Mouse (Mus musculus) cerebellum, adult 11 months (tissue): ENCODE results near the gene Pole3.

Experiments used
- DNase-seq: peaks from one replicate; pipeline ENCODE4 v3.0.0; 2022

Gene Pole3

GRCm38 (mm10) chr4:62524651-62525488, at the start of gene Pole3, which contains the start of gene 4933430I17Rik:
Gene Pole3 (minus strand): TSS chr4:62525068.
Gene 4933430I17Rik (plus strand): TSS chr4:62525369.
- peak; percentile 96 for DNase-seq

DNA sequence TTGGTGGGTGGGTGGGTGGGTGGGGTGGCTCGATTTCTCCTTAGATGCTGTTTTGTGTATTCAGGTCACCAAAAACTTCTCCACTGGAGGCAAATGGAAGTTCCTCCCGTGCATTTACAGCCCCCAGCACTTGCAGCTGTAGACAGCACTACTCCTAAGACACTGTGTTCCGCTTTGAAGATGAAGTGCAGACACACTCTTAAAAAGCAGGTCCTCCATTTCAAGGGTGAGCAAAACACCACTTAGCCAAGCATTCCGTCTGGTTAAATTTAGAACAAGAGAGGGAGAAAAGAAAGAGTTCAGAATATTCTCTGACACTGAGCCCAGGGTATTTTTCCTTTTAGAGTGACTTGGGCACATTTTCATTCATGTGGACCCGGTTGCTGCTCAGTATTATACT, 45.2 kb upstream of the Pole3 start:
- DNase-seq: no peak

- no peak for DNase-seq
Measured at GRCm38 (mm10) chr4:62569603-62570002, 44.7 kb upstream of the Pole3 start.

DNA sequence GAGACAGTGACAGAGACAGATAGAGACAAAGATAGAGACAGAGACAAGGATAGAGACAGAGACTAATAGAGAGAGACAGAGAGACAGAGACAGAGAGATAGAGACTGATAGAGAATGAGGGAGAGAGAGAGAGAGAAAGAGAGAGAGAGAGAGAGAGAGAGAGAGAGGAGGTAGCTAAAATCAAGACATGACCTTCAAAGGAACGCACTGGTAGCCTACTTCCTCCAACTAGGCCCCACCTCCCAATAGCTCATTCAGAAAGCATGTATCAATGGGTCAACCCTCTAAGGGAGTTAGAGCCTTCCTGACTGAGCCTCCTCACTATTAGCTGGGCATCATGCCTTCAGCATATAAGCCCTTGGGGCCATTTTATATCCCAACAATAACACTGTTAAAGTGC, 43.5 kb upstream of the Pole3 start:
- DNase-seq: no peak

- peak; percentile 45 for DNase-seq
Measured at GRCm38 (mm10) chr4:62567696-62568095, 42.8 kb upstream of the Pole3 start.

- DNase-seq: no peak
Measured at GRCm38 (mm10) chr4:62566530-62566929, 41.7 kb upstream of the Pole3 start.

DNA sequence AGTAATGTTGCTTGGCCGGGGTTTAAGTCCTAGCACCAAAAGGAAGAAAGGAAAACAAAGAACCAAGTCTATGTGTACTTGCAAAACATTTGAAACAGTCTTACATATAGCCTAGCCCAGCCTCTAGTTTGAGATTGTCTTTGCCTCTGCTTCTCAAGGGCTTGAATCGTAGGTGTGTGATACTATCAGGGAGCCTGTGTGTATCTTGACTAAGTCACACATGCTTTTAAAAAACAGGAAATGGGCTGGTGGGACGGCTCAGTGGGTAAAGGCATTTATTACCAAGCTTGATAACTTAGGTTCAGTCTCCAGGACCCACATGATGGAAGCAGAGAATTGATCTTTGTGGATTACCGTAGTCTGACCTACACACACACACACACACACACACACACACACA, 37.1 kb upstream of the Pole3 start:
- no peak for DNase-seq

- DNase-seq: no peak
Measured at GRCm38 (mm10) chr4:62561630-62562001, 36.7 kb upstream of the Pole3 start.

DNA sequence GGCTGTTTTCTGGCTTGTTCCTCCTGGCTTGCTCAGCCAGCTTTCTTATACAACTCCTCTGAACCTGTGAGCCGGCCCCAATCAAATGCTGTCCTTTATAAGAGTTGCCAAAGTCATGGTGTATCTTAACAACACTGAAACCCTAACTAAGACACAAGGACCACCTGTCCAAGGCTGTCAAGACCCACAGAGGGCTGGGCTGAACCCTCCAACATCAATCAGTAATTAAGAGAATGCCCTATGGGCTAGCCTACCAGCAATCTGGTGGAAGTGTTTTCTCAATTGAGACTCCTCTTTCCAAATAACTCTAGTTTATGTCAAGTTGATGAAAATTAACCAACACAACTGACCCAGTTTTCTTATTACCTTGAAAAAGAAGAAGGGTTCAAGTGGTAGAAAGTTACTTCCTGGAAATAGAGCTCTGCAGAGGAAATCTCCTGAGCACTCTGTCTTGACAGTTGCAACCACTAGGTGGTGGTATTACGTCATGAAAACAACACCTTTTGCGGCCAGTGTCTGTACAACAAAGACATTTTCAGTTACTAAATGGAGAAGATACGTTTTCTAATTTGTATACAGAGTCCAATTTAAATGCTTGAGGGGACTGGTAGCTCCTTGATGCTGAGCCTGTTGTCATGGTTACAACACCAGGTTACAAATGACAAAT, 36.2 kb upstream of the Pole3 start:
- DNase-seq: peak; percentile 70

GRCm38 (mm10) chr4:62559797-62560329, 35.0 kb upstream of the Pole3 start, which contains the start of gene Rgs3:
Gene Rgs3 (plus strand): TSS chr4:62559847.
- no peak for DNase-seq

DNA sequence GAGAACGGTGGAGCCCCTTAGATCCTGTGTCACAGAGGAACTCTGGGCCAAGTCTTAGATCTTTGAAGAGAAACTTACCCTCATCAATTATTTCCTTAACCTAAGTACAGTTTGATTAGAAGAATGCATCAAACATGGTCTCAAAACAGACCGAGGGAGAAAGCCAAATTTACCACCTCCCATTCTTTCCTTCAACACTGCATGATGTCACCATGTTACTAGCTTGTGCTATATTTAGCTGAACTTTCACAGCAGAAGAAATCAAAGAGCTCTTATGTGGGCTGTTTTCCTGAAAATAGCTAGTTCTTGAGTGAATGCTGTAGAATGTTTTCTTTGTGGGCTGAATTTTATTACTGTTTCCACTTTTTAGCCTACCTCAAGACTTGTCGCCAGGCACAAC, 32.6 kb upstream of the Pole3 start:
- no peak for DNase-seq

- no peak for DNase-seq
Measured at GRCm38 (mm10) chr4:62551966-62552365, 27.1 kb upstream of the Pole3 start.

DNA sequence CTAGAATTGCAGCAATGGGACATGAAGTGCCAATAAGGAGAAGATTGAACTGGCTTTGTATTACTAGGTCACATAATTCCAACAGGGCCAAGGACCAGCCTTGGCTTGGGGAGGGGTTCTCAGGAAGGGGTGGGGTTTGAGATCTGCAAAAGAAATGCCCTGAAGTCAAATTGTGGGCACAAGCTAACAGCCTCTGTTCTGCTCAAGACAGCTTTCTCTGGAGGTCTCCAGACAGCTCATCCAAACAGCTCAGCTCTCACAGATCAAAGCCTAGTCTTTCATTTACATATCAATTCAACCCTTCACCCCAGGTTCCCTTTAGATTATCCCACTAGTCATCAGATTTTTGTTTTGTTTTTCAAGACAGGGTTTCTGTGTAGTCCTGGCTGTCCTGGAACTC, 19.9 kb upstream of the Pole3 start:
- DNase-seq: no peak

DNA sequence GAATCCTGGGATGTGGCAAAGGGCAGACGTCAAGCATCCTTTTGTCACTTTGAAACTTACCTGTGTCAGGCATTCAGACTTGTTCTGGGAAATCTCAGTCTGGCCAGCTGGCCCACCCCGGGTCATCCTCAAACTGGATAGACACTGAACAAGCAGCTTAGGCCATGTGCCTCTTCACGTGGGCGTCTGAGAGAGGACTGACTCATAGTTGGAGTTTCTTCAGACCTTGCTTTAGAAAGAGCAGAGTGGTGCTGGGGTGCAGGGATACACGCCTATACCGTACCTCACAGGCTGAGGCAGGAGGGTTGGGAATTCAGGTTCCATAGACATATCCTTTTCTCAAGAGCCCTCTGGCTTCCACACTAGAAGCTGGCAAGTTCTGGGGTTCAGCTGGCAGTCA, 18.9 kb upstream of the Pole3 start:
- no peak for DNase-seq

DNA sequence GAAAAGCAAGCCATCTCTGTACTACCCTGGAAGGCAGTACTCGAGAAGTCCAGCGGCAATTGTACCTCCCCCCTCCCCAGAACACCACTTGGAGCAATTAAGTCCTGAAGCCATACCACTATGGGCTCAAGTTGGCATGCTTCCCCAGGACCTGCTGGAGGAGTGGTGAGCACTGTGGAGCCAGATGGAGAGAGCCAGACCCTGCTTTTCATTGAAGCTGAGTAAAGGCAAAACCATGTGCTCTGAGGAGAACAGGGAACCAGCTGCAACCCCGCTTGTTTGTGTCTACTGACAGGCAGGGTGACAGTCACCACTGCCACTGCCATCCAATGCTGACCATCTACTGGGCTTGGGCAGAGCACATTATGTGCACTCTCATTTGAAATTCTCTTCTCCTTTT, 16.9 kb upstream of the Pole3 start:
- no peak for DNase-seq

- no peak for DNase-seq
Measured at GRCm38 (mm10) chr4:62533729-62534128, 8.9 kb upstream of the Pole3 start.

DNA sequence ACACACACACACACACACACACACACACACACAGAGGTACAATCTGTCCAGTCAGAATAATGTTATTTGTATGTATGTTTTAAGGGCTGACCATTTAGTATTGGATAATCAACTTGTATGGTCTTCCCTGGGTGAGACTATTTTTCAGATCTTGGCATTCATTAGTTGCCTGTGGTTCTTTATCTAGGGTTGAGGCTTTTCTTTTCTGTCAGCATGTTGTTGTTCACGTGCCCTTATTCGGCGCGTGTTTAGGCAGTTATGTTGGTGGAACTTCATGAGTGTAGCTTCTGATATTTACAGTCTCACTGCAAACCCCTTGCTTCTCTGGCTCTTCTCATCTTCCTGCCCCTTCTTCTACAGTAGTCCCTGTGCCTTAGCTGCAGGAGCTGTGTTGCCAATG, 2.8 kb upstream of the Pole3 start:
- no peak for DNase-seq

DNA sequence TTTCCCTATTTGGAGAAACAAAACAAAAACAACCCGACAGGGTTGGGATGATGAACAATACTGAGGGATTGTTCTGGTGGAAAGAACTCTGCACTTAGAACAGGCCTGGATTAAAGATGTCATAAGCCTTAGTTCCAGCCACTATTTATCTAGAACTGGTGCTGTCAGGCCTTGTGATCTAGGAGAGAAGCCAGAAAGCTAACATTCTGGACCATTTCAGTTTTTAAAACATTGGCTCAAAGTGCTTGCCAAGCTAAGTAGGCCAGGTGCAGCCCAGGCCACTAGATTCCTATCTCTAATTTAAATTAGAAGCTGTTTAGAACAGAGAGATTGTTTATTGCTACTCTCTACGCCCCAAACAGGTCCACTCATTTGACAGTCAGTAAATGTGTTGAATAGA, 1.4 kb upstream of the Pole3 start:
- DNase-seq: no peak

DNA sequence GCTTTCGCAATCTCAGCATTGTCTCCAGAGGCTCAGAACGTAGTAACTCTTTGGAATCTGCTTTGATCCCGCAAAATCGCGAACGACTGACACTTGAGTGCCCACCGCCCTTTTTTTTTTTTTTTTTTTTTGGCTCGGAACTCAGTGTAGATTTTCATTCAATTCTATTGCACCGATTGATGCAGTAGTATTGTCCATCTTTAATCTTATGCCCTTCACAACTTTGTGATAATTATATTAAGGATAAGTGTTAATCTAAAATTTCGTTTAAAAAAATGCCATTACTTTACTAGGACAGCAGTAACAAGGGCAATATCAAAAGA, 582 bp upstream of the Pole3 start:
- DNase-seq: no peak

DNA sequence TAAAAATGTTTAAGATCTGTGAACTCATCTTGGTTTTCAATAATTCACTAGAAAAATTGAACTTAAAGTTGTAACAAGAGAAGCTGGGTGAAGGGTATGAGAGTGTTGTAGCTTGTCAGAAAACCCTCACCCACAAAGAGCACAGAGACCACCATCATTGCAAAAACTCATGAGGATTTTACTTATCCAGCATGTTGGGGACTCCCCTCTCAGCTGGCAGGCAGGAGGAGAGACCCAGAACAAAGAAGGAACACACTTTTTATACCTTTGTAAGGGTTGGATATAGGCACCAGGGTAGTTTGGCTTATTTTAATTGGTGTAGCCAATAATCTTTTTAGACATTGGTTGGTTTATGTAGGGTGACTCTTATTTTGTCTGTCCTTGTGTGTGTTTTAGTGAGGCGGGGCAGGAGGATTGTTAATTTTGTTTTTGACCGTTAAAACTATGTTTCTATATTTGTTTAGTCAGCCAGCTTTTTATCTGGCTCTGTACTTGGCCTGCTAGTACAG, 3.9 kb downstream of the Pole3 start:
- no peak for DNase-seq

- DNase-seq: peak; percentile 83
Measured at GRCm38 (mm10) chr4:62519849-62520233, 5.0 kb downstream of the Pole3 start, which contains the start of gene Alad. Gene Alad (minus strand): TSS chr4:62519918.

GRCm38 (mm10) chr4:62519122-62519848, 5.6 kb downstream of the Pole3 start:
- DNase-seq: no peak

- DNase-seq: peak; percentile 70
Measured at GRCm38 (mm10) chr4:62518416-62519121, 6.3 kb downstream of the Pole3 start.
